Mouse (Mus musculus) monocyte, adult 2 months (primary cell): ENCODE data around the gene Slc35b4.

Experiments used
- DNase-seq, 2 experiments: peaks; one replicate each; pipeline ENCODE4 v3.0.0; 2022; ENCODE audit warnings: low spot score in 2 of 2, low read depth in 1 of 2

Gene Slc35b4

DNA sequence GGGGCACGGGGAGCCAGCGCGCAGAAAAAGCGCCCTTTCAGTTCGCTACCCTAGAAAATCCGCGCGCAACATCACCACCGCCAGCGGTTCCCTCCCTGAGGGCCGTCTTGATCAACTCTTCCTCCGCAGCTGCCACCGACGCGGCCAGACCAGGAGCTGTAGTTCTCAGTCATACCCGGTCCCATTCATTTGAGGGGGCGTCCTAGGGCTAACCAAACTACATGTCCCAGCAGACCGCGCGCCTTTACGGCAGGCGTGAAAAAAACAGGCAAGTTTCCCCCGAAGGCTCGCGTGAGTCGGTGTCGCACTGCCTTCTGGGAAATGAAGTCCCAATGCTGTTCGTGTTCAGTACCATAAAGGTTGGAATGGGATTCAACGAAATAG is at the start of gene Slc35b4:
TSS of gene Slc35b4 (minus strand) at position 248 of the 384 bp plus-strand sequence.
- DNase-seq: peak; percentile 80 to 81

GRCm38 (mm10) chr6:34225004-34225599 is 48.2 kb upstream of the Slc35b4 start:
- DNase-seq: no peak

DNA sequence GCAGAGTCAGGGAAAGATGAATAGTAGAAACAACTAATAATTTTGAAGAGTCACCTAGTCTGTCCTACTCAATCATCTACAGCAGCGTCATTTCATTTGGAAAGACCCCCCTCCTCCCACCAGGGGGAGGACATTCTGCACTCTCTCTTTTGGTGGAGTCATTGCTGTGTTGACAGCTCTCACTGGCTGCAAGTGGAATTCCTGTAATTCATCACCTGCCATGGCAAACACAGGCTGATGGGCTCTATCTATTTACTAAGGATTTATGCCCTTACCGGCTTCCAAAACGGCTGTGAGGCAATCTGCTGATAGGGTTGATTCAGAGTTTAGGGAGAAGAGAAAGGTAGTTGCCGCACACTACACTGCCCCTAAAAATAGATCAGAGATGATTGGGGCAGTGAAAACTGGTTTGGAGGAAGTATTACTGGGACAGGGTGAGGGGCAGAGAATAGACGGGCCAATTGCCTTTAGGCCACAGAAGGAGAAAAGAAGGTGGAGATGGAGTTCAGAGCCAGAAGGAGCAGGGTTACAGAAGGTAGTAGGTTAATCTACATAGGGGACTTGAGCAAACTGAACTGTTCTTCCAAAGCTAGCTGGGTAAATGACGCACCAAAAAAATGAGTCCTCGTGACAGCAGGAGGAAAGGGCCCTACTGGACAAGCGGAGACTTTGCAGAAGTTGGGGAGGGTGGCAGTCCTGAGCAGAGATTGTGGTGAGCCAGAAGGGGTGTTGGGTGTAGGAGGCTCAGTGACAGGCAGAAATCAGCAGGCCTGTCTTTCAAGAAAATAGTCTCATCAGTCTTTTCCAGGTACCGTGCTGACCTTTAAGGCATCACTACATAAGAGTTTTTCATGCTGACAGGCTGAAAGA is 39.8 kb upstream of the Slc35b4 start:
- no peak for DNase-seq

GRCm38 (mm10) chr6:34205754-34206153 is 28.8 kb upstream of the Slc35b4 start:
- DNase-seq: no peak

DNA sequence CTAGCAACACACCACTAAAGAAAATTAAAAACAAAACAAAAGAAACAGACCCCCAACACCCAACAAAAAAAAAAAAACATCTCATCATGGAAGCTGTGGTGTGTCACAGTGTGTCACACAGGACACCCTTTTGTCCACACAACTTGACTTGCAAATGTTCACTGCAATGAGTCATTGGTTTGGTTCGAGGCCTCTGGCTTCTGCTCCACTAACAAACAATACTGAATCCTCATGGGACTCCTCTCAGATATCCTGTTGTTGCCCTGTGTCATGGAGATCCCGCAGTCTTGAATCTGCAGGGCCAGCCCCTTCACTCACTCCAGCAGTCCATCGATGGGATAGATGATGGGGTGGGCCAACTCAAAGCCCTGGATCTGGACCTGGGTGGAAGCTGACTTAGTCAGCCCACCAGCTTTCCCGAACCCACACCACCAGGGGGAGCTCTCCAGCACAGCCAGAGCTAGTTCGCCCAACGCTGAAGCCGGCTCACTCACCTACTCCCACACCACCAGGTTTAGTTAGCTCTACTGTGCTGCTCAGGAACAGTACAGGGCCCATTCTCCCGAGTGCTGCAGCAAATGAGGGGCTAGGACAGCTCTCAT is 28.2 kb upstream of the Slc35b4 start:
- DNase-seq: no peak

- no peak for DNase-seq
Measured at GRCm38 (mm10) chr6:34203503-34203902, 26.6 kb upstream of the Slc35b4 start.

DNA sequence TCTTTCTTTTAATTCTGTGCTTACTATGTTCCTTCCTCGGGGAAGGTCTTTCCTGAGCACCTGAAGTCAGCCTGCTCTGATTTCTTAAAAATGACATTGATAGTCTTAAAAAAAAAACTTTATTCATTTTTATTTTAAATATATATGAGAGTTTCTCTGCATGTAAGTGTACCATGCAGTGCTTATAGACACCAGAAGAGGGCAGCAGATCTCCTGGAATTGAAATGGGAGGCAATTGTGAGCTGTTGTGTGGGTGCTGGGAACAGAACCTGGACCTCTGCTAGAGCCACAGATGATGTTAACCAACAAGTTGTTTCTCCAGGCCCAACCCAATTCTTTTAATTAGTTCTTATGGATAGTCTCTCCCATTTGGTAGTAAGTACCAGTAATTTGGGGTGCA is 18.1 kb upstream of the Slc35b4 start:
- DNase-seq: no peak

DNA sequence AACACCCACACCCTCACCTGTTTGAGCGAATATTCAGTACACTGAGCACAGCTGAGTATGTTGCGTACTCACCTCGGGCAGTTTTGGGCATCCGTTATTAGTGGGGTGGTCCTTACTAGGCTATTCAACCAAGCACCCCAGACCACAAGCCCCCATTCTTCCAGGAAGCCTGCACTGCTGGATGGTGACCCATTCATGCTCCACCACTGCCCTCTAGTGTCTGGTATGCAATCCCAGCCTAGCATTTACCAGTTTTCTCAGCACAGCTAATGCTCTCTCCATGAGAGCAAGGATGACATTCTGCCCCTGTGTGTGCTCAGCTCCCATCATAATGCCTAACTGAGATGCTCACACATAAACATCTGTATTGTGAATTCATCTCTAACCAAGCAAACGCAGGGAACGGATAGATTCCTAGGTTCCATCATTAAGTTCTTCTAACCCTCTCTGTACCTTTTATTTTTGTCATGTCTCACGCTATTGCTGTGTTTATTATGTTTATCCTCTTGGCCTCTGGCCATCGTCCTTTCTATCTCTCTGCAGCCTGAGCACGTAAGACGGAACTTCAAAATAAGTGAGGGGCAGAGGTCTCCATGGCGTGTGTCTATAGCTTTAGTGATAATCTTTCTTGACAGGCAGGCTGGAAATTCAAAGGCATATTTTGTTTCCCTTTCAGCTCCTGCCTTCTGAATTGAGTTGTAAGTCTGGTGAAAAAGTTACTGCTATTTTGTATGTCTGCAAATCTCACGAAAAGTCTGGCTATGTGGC is 17.0 kb upstream of the Slc35b4 start:
- DNase-seq: no peak

- DNase-seq: no peak
Measured at GRCm38 (mm10) chr6:34191401-34191800, 14.5 kb upstream of the Slc35b4 start.

GRCm38 (mm10) chr6:34189494-34189893 is 12.6 kb upstream of the Slc35b4 start:
- no peak for DNase-seq

DNA sequence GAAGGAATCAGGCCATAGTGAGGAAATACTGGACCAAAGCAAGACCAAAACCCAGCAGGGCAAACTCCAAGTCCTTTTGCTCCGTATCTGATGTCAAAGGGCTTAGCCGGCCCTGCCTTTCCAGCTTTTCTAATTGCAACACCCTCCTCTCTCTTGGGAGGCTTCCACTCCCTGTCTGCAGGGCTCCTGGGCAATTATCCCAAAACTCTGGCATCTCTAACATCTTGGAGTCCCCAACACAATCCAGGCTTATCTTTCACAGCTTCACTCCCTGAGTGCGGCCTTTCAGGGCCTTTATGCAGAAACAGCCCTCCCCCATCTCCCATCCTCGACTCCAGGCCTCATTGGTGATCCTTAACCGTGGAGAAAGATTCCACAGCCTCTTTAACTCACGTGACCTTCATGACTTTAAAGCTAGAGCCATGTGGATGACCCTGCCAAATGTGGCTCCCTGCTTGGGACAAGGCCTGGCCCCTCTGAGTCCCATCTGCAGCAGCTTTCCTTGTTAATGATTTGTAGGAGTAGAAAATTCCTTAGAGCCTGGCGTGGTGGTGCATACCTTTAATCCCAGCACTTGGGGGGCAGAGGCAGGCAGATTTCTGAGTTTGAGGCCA is 11.2 kb upstream of the Slc35b4 start:
- no peak for DNase-seq

GRCm38 (mm10) chr6:34187273-34187863 is 10.5 kb upstream of the Slc35b4 start:
- no peak for DNase-seq

DNA sequence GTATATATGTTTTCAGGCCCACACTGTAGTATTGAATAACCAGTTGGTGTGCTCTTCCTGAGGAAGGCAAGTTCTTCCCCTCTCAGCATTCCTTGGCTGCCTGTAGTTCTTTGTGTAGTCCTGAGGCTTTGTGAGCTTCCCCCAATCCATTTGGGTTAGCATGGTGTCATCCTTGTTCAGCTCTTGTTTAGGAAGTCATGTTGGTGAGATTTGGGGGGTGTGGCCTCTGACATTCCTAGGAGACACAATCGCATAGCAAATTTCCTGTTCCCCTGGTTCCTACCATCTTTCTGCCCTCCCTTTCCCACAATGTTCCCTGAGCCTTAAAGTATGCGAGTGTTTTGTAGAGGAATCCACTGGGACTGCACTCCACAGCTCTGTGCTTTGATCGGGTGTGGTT is 6.4 kb upstream of the Slc35b4 start:
- no peak for DNase-seq

- no peak for DNase-seq
Measured at GRCm38 (mm10) chr6:34181961-34182360, 5.0 kb upstream of the Slc35b4 start.

GRCm38 (mm10) chr6:34179911-34180310 is 3.0 kb upstream of the Slc35b4 start:
- no peak for DNase-seq

GRCm38 (mm10) chr6:34179007-34179406 is 2.1 kb upstream of the Slc35b4 start:
- DNase-seq: no peak

DNA sequence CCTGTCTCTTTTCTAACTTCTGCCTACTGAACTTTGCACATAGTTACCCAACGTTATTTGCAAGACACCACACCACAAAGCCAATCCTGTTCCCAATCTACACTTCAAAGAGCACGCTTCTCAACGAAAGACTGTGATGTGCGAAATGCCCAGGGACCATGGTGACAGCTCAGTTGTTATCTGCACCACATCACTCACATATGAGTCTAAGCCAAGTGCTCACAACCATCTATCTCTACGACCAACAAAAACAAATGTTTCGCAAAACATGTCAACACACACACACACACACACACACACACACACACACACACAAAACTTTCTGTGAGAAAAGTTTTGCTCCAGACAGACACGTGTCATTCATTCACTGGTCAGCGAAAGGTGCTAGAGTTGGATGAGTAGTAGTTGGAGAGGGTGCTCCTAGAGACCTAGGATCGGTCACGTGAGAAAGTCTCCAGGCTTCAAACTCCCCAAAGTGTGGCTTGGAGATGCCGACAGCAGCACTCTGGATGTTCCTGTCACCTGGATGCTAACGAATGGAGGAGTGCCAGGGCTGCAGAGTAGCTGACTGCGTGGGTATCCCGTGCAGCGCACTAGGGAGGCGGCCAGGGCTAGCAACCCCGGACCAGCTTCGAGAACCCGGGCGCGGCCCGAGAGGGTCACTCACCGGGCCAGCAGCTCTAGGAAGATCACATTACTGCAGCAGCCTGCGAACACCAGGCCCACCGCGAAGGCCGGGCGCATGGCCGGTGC is 624 bp downstream of the Slc35b4 start:
- no peak for DNase-seq

GRCm38 (mm10) chr6:34174715-34175114 is 2.2 kb downstream of the Slc35b4 start:
- no peak for DNase-seq

GRCm38 (mm10) chr6:34173251-34173650 is 3.7 kb downstream of the Slc35b4 start:
- no peak for DNase-seq
